Mouse (Mus musculus) C2C12 (cell line): ENCODE measurements around the gene Atp5s. TPM values are rescaled to one million over a fixed set of nuclear protein-coding genes. Genes with fewer than 3 reads are reported as not detected.

Source experiments
- H3K27me3 ChIP-seq: one replicate; pipeline ENCODE4 v1.6.1; 2011; ENCODE audit not compliant: control insufficient read depth, insufficient read depth, insufficient read length
- H3K36me3 ChIP-seq: one replicate; pipeline ENCODE4 v1.6.1; 2011; ENCODE audit not compliant: control insufficient read depth, insufficient read depth
- H3K4me3 ChIP-seq: one replicate; pipeline ENCODE4 v1.5.1; 2011; ENCODE audit warnings: mild to moderate bottlenecking, control low read depth; ENCODE audit not compliant: poor library complexity, insufficient read depth, severe bottlenecking
- H3K79me2 ChIP-seq: one replicate; pipeline ENCODE4 v1.6.1; 2011; ENCODE audit not compliant: control insufficient read depth, insufficient read depth
- H3K79me3 ChIP-seq: one replicate; pipeline ENCODE4 v1.6.1; 2011; ENCODE audit warnings: low read depth, control low read depth
- H3ac ChIP-seq: one replicate; pipeline ENCODE3; 2011; ENCODE audit warnings: low read depth; ENCODE audit not compliant: control insufficient read depth, insufficient read length
- CEBPB ChIP-seq: IDR thresholded peaks from one replicate; pipeline ENCODE4 v1.6.1; 2011; ENCODE audit warnings: low read depth, mild to moderate bottlenecking, control low read depth, moderate library complexity
- CTCF ChIP-seq: IDR thresholded peaks from one replicate; pipeline ENCODE4 v1.5.1; 2011; ENCODE audit not compliant: control insufficient read depth, insufficient read depth, insufficient read length
- FOSL1 ChIP-seq: IDR thresholded peaks from one replicate; pipeline ENCODE4 v1.8.0; 2011; ENCODE audit warnings: mild to moderate bottlenecking, low read length; ENCODE audit not compliant: poor library complexity, insufficient read depth, severe bottlenecking
- MAX ChIP-seq: IDR thresholded peaks from one replicate; pipeline ENCODE4 v1.6.1; 2011; ENCODE audit warnings: mild to moderate bottlenecking, control low read depth
- MYOD1 ChIP-seq: IDR thresholded peaks from one replicate; pipeline ENCODE4 v1.6.1; 2011; ENCODE audit warnings: low read depth; ENCODE audit not compliant: control insufficient read depth, insufficient read length
- MYOG ChIP-seq: IDR thresholded peaks from one replicate; pipeline ENCODE4 v1.6.1; 2011; ENCODE audit not compliant: control insufficient read depth, insufficient read length; ENCODE audit errors: extremely low read depth
- USF1 ChIP-seq: IDR thresholded peaks from one replicate; pipeline ENCODE4 v1.6.1; 2011; ENCODE audit warnings: low read depth, mild to moderate bottlenecking, control low read depth, moderate library complexity
- polyA plus RNA-seq: library from polyadenylated mRNA; unstranded; fragments of >200 nt; fragmentation: generic; extraction: Trizol; gene quantifications from one replicate; pipeline ENCODE4 v1.2.1, GENCODE M21; 2012; ENCODE audit warnings: missing spikeins

The Atp5s gene
- polyA plus RNA-seq, 1 experiment = 2.6 TPM

- TF ChIP-seq MYOG = no peak
- TF ChIP-seq CEBPB = no peak
- TF ChIP-seq CTCF = no peak
- no peak for TF ChIP-seq USF1
- TF ChIP-seq MYOD1 = no peak
- TF ChIP-seq MAX = no peak
- TF ChIP-seq FOSL1 = no peak
- H3K79me2 ChIP-seq = no peaks in the 10 kb centered on the region
- H3K27me3 ChIP-seq = no peaks in the 10 kb centered on the region
- H3K4me3 ChIP-seq = no peak overlapping the region
- H3K79me3 ChIP-seq = no peaks in the 10 kb centered on the region
- no peak overlapping the region for H3ac ChIP-seq
- no peaks in the 10 kb centered on the region for H3K36me3 ChIP-seq
Measured at GRCm38 (mm10) chr12:69777957-69778356, 53.2 kb downstream of the Atp5s start.

GRCm38 (mm10) chr12:69781480-69781879 is 56.7 kb downstream of the Atp5s start:
- no peaks in the 10 kb centered on the region for H3K79me2 ChIP-seq
- no peaks in the 10 kb centered on the region for H3K36me3 ChIP-seq
- no peak for TF ChIP-seq MAX
- TF ChIP-seq CEBPB = no peak
- no peak for TF ChIP-seq MYOD1
- TF ChIP-seq FOSL1 = no peak
- TF ChIP-seq CTCF = no peak
- TF ChIP-seq MYOG = no peak
- no peak for TF ChIP-seq USF1
- no peak overlapping the region for H3ac ChIP-seq
- H3K4me3 ChIP-seq = no peak overlapping the region
- no peaks in the 10 kb centered on the region for H3K79me3 ChIP-seq
- H3K27me3 ChIP-seq = no peaks in the 10 kb centered on the region

- no peak overlapping the region for H3K4me3 ChIP-seq
- TF ChIP-seq CEBPB (no peak), USF1 (no peak), FOSL1 (no peak), MYOD1 (no peak), MYOG (no peak), MAX (no peak), CTCF (no peak)
- no peak overlapping the region for H3ac ChIP-seq
- H3K27me3 ChIP-seq = no peaks in the 10 kb centered on the region
- H3K36me3 ChIP-seq = no peaks in the 10 kb centered on the region
- no peaks in the 10 kb centered on the region for H3K79me2 ChIP-seq
- no peaks in the 10 kb centered on the region for H3K79me3 ChIP-seq
Measured at GRCm38 (mm10) chr12:69781935-69782650, 57.3 kb downstream of the Atp5s start.

GRCm38 (mm10) chr12:69783247-69784025 is 58.7 kb downstream of the Atp5s start:
- Histone ChIP-seq H3K4me3 (no peak overlapping the region), H3ac (no peak overlapping the region), H3K79me3 (no peaks in the 10 kb centered on the region), H3K79me2 (no peaks in the 10 kb centered on the region), H3K27me3 (no peaks in the 10 kb centered on the region), H3K36me3 (no peaks in the 10 kb centered on the region)
- TF ChIP-seq MYOG (no peak), USF1 (no peak)

GRCm38 (mm10) chr12:69785471-69785870 is 60.7 kb downstream of the Atp5s start:
- no peaks in the 10 kb centered on the region for H3K36me3 ChIP-seq
- TF ChIP-seq CEBPB = no peak
- no peak for TF ChIP-seq USF1
- no peak for TF ChIP-seq FOSL1
- no peak for TF ChIP-seq CTCF
- TF ChIP-seq MAX = no peak
- no peak for TF ChIP-seq MYOG
- TF ChIP-seq MYOD1 = no peak
- no peaks in the 10 kb centered on the region for H3K27me3 ChIP-seq
- H3K79me2 ChIP-seq = no peaks in the 10 kb centered on the region
- H3K4me3 ChIP-seq = no peak overlapping the region
- H3K79me3 ChIP-seq = no peaks in the 10 kb centered on the region
- H3ac ChIP-seq = no peak overlapping the region

GRCm38 (mm10) chr12:69788380-69788779 is 63.6 kb downstream of the Atp5s start:
- no peak overlapping the region for H3ac ChIP-seq
- TF ChIP-seq MYOG (no peak), USF1 (no peak), MYOD1 (no peak), CTCF (no peak), MAX (no peak), CEBPB (no peak), FOSL1 (no peak)
- H3K4me3 ChIP-seq = no peak overlapping the region
- H3K79me3 ChIP-seq = no peaks in the 10 kb centered on the region
- H3K79me2 ChIP-seq = no peaks in the 10 kb centered on the region
- H3K27me3 ChIP-seq = no peaks in the 10 kb centered on the region
- no peaks in the 10 kb centered on the region for H3K36me3 ChIP-seq
